Mouse (Mus musculus) liver, embryonic 14.5 days (tissue): ENCODE measurements around the gene Tnnt3. TPM values are rescaled to one million over a fixed set of nuclear protein-coding genes. Genes with fewer than 3 reads are reported as not detected.

Source experiments
- ATAC-seq: fragments of 200-750 bp; cut with Nextera tagmentation; 2 replicates; pipeline ENCODE4 v1.8.0; 2017; ENCODE audit warnings: moderate number of reproducible peaks, mild to moderate bottlenecking, moderate library complexity; ENCODE audit not compliant: insufficient read depth
- DNase-seq, 3 experiments: peaks; one replicate each; pipeline ENCODE4 v3.0.0-alpha.2; 2012 to 2013; ENCODE audit warnings: low read depth in 3 of 3, low spot score in 3 of 3
- H3K27ac ChIP-seq: fragments of 300-500 bp; sonication (generic); 2 replicates; pipeline ENCODE4 v1.5.1; 2014; ENCODE audit warnings: moderate library complexity, mild to moderate bottlenecking, control low read depth, inconsistent platforms
- H3K27me3 ChIP-seq: fragments of 300-500 bp; sonication (generic); 2 replicates; pipeline ENCODE4 v1.6.1; 2014; ENCODE audit warnings: mild to moderate bottlenecking, low read length, moderate library complexity; ENCODE audit not compliant: control insufficient read depth, insufficient read depth
- H3K36me3 ChIP-seq: fragments of 300-500 bp; sonication (generic); replicated peaks from 2 replicates; pipeline ENCODE4 v1.6.1; 2014; ENCODE audit warnings: low read depth; ENCODE audit not compliant: control insufficient read depth, insufficient read depth
- H3K4me1 ChIP-seq, 2 experiments: fragments of 200-500 bp in 1 of 2; fragments of 300-500 bp in 1 of 2; sonication (generic) in 1 of 2; replicated peaks; 2 replicates each; pipeline ENCODE4 v1.6.1; 2012 to 2014; ENCODE audit warnings: antibody characterized with exemption in 1 of 2, inconsistent platforms in 1 of 2, low read length in 1 of 2; ENCODE audit not compliant: control insufficient read depth in 2 of 2, insufficient read depth in 2 of 2
- H3K4me2 ChIP-seq: fragments of 300-500 bp; sonication (generic); 2 replicates; pipeline ENCODE4 v1.6.1; 2014; ENCODE audit warnings: low read depth, mild to moderate bottlenecking, control low read depth, moderate library complexity
- H3K4me3 ChIP-seq, 2 experiments: fragments of 200-500 bp in 1 of 2; fragments of 300-500 bp in 1 of 2; sonication (generic) in 1 of 2; 2 replicates each; pipeline ENCODE4 v1.5.1; 2012 to 2014; ENCODE audit warnings: low read depth in 2 of 2, low read length in 2 of 2, mild to moderate bottlenecking in 2 of 2, control low read depth in 1 of 2, inconsistent platforms in 1 of 2, moderate library complexity in 1 of 2; ENCODE audit not compliant: insufficient read depth in 1 of 2
- H3K9ac ChIP-seq: fragments of 300-500 bp; sonication (generic); replicated peaks from 2 replicates; pipeline ENCODE4 v1.6.1; 2014; ENCODE audit warnings: mild to moderate bottlenecking, control low read depth, moderate library complexity
- H3K9me3 ChIP-seq: fragments of 300-500 bp; sonication (generic); 2 replicates; pipeline ENCODE4 v1.6.1; 2016; ENCODE audit warnings: low read length, mixed read lengths; ENCODE audit not compliant: control insufficient read depth
- CTCF ChIP-seq: IDR thresholded peaks from 2 replicates; pipeline ENCODE4 v1.5.1; 2016; ENCODE audit warnings: antibody characterized with exemption, low read depth, control low read depth
- EP300 ChIP-seq: IDR thresholded peaks from 2 replicates; pipeline ENCODE4 v1.6.1; 2016; ENCODE audit warnings: antibody characterized with exemption, low read depth
- WGBS: fragments of 180-500 bp; shearing (Covaris S2); extraction: QIAGEN DNeasy Blood & Tissue Kit; methylation state at CpG from one replicate; pipeline ENCODE4 v1.1.7; 2014; ENCODE audit not compliant: insufficient replicate concordance; 5-methylcytosine and 5-hydroxymethylcytosine counted together
- polyA plus RNA-seq, 2 experiments: library from polyadenylated mRNA; depleted of rRNA in 1 of 2; stranded (reverse) in 1 of 2; unstranded in 1 of 2; fragments of >200 nt; fragmentation: Nextera tagmentation in 1 of 2; extraction: Ambion mirVana in 1 of 2; gene quantifications; 2 replicates each; pipeline versions ENCODE4 v1.2.1 to v1.2.3; 2012 to 2014

The Tnnt3 gene
- polyA plus RNA-seq, 2 experiments = 0.15 to 0.17 TPM

DNA sequence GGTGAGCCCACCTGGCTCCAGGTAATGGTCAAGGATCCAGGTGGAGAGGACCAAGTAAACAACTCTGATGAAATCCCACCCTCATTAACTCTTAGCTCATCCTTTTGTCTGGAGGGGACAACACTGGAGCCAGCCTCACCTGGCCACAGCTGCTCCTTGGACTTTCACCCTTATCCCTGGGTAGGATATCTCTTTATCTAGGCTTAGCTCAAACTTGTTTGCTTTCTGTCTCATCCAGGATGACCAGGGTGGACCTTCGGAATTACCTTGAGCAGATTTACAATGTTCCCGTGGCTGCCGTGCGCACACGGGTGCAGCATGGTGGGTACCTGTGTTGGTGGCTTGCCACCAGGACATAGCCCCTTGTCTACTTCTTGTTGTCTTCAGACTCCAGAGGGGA is 37.2 kb downstream of the Tnnt3 start:
- Histone ChIP-seq H3K9ac (no peak overlapping the region), H3K27me3 (no peaks in the 10 kb centered on the region), H3K4me3 (no peak overlapping the region), H3K9me3 (no peaks in the 10 kb centered on the region), H3K36me3 (no peaks in the 10 kb centered on the region; the same call in 1 of the 2 replicates), H3K4me1 (peaks cover 9 to 46% of the 10 kb centered on the region in 2 experiments), H3K4me2 (no peak overlapping the region), H3K27ac (no peak overlapping the region)
- DNase-seq (no peak), ATAC-seq (no peak)
- 78% methylated on average over 5 of the region's 5 CpGs for WGBS
- TF ChIP-seq CTCF = no peak
- no peak for TF ChIP-seq EP300

DNA sequence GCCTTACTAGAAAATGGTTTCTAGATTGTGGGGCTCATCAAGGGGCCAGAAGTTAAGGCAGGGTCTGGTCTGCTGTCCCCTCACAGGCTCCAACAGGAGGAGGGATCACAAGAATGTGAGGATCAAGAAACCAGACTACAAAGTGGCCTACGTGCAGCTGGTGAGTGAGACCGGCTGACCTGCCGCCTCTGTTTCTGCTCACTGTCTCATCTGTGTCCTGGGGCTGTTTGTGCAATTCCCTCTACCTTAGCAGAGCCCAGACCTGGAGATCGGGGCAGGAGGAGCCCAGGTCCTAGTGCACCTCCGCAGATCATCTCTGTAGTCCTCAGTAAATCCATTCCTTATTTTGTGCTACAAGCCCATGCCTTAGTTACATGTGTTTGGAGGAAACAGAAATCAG is 38.5 kb downstream of the Tnnt3 start:
- TF ChIP-seq CTCF (no peak), EP300 (no peak)
- WGBS = 84% methylated on average over 5 of the region's 5 CpGs
- H3K4me2 ChIP-seq = no peak overlapping the region
- H3K4me1 ChIP-seq = peaks cover 9 to 50% of the 10 kb centered on the region in 2 experiments
- H3K36me3 ChIP-seq = no peaks in the 10 kb centered on the region; the same call in 1 of the 2 replicates
- no peak overlapping the region for H3K27ac ChIP-seq
- no peak for ATAC-seq
- no peaks in the 10 kb centered on the region for H3K27me3 ChIP-seq
- H3K4me3 ChIP-seq = no peak overlapping the region
- DNase-seq = no peak
- H3K9me3 ChIP-seq = no peaks in the 10 kb centered on the region
- H3K9ac ChIP-seq = no peak overlapping the region

DNA sequence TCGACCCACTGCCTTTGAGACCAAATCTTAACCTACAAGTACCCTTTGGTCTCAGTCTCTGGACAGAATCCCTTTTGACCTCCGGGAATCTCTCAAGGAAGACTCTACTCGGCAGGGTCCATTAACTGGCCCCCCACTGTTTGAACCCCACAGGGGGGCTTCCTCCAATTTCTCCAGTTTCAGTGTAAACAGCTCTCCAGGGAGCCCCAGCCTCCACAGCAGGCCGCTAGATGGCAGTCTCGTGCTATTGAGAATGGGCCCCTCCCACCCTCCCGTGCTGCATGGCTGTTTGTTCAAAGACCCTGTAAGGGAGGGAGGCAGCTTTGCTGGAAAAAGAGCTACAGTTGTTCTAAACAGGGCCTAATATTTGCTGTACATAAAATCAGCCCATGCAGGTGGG is 39.2 kb downstream of the Tnnt3 start:
- Histone ChIP-seq H3K9me3 (no peaks in the 10 kb centered on the region), H3K27me3 (no peaks in the 10 kb centered on the region), H3K36me3 (no peaks in the 10 kb centered on the region; the same call in 1 of the 2 replicates), H3K4me1 (peaks cover 7 to 46% of the 10 kb centered on the region in 2 experiments), H3K4me2 (no peak overlapping the region), H3K4me3 (no peak overlapping the region), H3K9ac (no peak overlapping the region), H3K27ac (no peak overlapping the region)
- DNase-seq (peak in 2 of 3 experiments; percentile 38 to 48), ATAC-seq (no peak)
- peak; percentile 77 for TF ChIP-seq CTCF
- no peak for TF ChIP-seq EP300
- WGBS = 14% methylated on average over 6 of the region's 6 CpGs

DNA sequence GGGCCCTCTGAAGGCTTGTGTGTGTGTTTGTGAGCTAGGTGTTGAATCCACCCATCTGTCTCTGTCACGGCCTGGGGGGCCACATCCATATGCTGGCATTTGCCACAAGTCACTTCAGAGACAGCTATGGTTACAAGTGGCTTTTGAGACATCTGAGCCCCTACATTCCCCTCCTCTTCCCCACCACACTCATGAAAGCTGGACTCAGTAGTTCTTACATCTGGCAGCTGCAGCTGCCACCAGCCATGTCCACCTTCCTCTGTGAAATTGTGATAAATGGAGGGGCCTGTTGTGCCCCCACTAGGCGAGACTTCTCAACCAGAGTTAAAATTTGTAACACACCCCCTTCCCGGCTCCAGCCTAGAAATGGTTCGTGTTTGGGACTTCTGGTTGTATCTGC is 39.7 kb downstream of the Tnnt3 start:
- no peaks in the 10 kb centered on the region; the same call in 1 of the 2 replicates for H3K36me3 ChIP-seq
- DNase-seq (no peak), ATAC-seq (no peak)
- peaks cover 7 to 46% of the 10 kb centered on the region in 2 experiments for H3K4me1 ChIP-seq
- H3K9me3 ChIP-seq = no peaks in the 10 kb centered on the region
- H3K9ac ChIP-seq = no peak overlapping the region
- WGBS = 48% methylated on average over 4 of the region's 4 CpGs
- H3K27ac ChIP-seq = no peak overlapping the region
- H3K4me2 ChIP-seq = no peak overlapping the region
- H3K27me3 ChIP-seq = no peaks in the 10 kb centered on the region
- H3K4me3 ChIP-seq = no peak overlapping the region
- TF ChIP-seq CTCF (no peak), EP300 (no peak)

DNA sequence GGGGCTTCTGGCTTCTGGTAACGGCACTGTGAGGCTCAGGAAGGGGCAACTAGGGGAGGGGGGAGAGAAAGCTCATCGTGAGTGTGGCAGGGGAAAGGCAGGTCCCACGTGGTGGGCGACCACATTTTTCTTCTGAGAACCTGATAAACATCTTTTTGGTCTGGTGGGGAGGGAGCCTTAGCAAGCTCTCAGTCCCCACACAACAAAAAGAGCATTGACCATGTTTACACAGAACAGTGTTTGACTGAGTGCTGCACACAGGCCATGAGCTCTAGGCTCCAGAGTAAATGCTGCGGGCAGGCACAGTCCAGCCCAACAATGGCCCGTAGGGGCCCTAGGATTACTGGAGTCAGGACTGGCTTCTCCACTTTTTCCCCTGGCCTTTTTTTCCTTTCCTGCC is 40.1 kb downstream of the Tnnt3 start:
- H3K27ac ChIP-seq = no peak overlapping the region
- H3K4me1 ChIP-seq = peaks cover 7 to 41% of the 10 kb centered on the region in 2 experiments

More for the DNA sequence above, 40.1 kb downstream of the Tnnt3 start:
- ATAC-seq (no peak), DNase-seq (no peak)
- Histone ChIP-seq H3K9ac (no peak overlapping the region), H3K27me3 (no peaks in the 10 kb centered on the region), H3K9me3 (no peaks in the 10 kb centered on the region), H3K36me3 (no peaks in the 10 kb centered on the region; the same call in 1 of the 2 replicates), H3K4me3 (no peak overlapping the region), H3K4me2 (no peak overlapping the region)
- no peak for TF ChIP-seq EP300
- TF ChIP-seq CTCF = no peak
- 22% methylated on average over 6 of the region's 6 CpGs for WGBS
